Mouse (Mus musculus): ENCODE results near the gene Per1. TPM values are rescaled to one million over a fixed set of nuclear protein-coding genes. Genes with fewer than 3 reads are reported as not detected.

Gene Per1
- total and polyA plus RNA-seq, 2 experiments from 2014 or later: 15.4 to 28.5 TPM

DNA sequence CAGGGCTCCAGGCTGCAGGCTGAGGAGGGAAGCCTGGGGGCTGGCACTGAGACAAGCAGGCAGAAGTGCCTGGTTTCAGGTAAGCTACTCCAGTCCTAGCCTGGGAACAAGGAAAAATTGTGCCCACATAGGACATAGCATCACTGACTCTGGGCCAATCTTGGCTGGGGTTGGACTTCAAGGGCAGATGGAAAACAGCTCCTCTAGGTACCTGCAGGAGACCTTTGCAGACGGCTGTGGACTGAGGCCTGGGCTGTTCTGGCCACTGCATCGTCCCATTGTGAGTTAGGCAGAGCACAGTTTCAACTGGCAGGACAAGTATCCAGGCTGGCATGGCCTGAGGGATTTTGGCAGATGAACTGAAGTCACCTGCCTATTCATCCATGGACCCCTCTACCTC is 10.8 kb downstream of the Per1 start:
- Histone ChIP-seq H3K4me2 (ENCODE audit: low read depth, low read length, poor library complexity, severe bottlenecking) (no peak overlapping the region), H3K4me1 (ENCODE audit: insufficient read depth, low read length) (no peaks in the 10 kb centered on the region), H3K27me3 (ENCODE audit: insufficient read depth, low read length) (no peaks in the 10 kb centered on the region), H3K27ac (ENCODE audit: low read depth, low read length) (no peak overlapping the region), H3K4me3 (ENCODE audit: low read depth, low read length) (no peak overlapping the region), H3K36me3 (ENCODE audit: insufficient read depth, low read length) (peaks cover 79% of the 10 kb centered on the region), H3K9me3 (ENCODE audit: low read length) (no peaks in the 10 kb centered on the region), H3K9ac (replicated peaks; ENCODE audit: low read length, poor library complexity, severe bottlenecking) (no peak overlapping the region)
- no peak for TF ChIP-seq CTCF (IDR thresholded peaks at IDR 0.05)
- no peak for ATAC-seq (ENCODE audit: low FRiP score)
- DNase-seq (ENCODE audit: low spot score): no peak
- WGBS: 76% methylated on average over 2 of the region's 2 CpGs

DNA sequence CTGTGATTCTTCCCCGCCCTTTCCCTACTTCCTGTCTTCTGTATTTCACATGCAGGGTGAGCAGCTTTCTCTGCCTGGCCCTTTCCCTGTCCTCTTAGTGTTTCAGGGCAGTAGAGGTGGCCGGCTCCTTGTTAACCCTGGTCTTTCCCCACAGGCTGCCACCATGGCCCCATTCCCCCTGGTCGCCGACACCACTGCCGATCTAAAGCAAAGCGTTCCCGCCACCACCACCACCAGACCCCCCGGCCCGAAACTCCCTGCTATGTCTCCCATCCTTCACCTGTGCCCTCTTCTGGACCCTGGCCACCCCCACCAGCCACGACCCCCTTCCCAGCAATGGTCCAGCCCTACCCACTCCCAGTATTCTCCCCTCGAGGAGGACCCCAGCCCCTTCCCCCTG is 11.3 kb downstream of the Per1 start:
- H3K4me3 ChIP-seq (ENCODE audit: low read depth, low read length): no peak overlapping the region
- ATAC-seq (ENCODE audit: low FRiP score): no peak
- H3K4me1 ChIP-seq (ENCODE audit: insufficient read depth, low read length): no peaks in the 10 kb centered on the region; the same call in 1 of the 2 replicates
- no peaks in the 10 kb centered on the region for H3K9me3 ChIP-seq (ENCODE audit: low read length)
- 95% methylated on average over 11 of the region's 11 CpGs for WGBS
- H3K27me3 ChIP-seq (ENCODE audit: insufficient read depth, low read length): no peaks in the 10 kb centered on the region
- no peak overlapping the region for H3K4me2 ChIP-seq (ENCODE audit: low read depth, low read length, poor library complexity, severe bottlenecking)
- H3K27ac ChIP-seq (ENCODE audit: low read depth, low read length): no peak overlapping the region
- H3K9ac ChIP-seq (replicated peaks; ENCODE audit: low read length, poor library complexity, severe bottlenecking): no peak overlapping the region
- no peak for TF ChIP-seq CTCF (IDR thresholded peaks at IDR 0.05)
- H3K36me3 ChIP-seq (ENCODE audit: insufficient read depth, low read length): peaks cover 75% of the 10 kb centered on the region
- no peak for DNase-seq (ENCODE audit: low spot score)

DNA sequence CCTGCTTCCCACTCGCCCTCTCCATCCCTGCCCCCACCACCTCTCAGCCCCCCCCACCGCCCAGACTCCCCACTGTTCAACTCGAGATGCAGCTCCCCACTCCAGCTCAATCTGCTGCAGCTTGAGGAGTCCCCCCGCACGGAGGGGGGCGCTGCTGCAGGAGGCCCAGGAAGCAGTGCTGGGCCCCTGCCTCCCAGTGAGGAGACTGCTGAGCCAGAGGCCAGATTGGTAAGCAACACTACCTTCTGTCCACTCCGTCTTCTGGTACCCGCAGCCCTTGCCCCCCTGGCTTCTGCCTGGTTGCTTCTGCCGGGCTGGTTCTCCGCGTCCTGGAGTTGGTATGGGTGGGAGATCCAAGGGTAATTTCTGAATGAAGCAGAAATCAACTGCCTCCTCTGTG is 11.8 kb downstream of the Per1 start:
- ATAC-seq (ENCODE audit: low FRiP score) (no peak), DNase-seq (ENCODE audit: low spot score) (no peak)
- no peak for TF ChIP-seq CTCF (IDR thresholded peaks at IDR 0.05)
- H3K4me2 ChIP-seq (ENCODE audit: low read depth, low read length, poor library complexity, severe bottlenecking): no peak overlapping the region
- no peak overlapping the region for H3K27ac ChIP-seq (ENCODE audit: low read depth, low read length)
- H3K9me3 ChIP-seq (ENCODE audit: low read length): no peaks in the 10 kb centered on the region
- no peak overlapping the region for H3K9ac ChIP-seq (replicated peaks; ENCODE audit: low read length, poor library complexity, severe bottlenecking)
- H3K4me1 ChIP-seq (ENCODE audit: insufficient read depth, low read length): no peaks in the 10 kb centered on the region; the same call in 1 of the 2 replicates
- no peaks in the 10 kb centered on the region for H3K27me3 ChIP-seq (ENCODE audit: insufficient read depth, low read length)
- H3K4me3 ChIP-seq (ENCODE audit: low read depth, low read length): no peak overlapping the region
- peaks cover 71% of the 10 kb centered on the region for H3K36me3 ChIP-seq (ENCODE audit: insufficient read depth, low read length)
- 85% methylated on average over 11 of the region's 11 CpGs for WGBS

DNA sequence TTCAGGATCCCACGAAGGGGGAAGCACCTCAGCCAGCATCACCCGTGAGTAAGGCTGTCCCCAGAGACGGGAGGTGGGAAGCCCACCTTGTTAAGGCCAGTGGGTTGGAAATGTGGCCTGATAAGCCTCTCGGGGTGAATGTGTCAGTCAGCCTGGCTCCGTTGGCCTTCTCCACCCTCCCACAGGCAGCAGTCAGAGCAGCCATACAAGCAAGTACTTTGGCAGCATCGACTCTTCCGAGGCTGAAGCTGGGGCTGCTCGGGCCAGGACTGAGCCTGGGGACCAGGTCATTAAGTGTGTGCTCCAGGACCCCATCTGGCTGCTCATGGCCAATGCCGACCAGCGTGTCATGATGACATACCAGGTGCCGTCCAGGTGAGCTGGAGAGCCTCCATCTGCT is 12.7 kb downstream of the Per1 start:
- no peak overlapping the region for H3K27ac ChIP-seq (ENCODE audit: low read depth, low read length)
- no peaks in the 10 kb centered on the region for H3K9me3 ChIP-seq (ENCODE audit: low read length)
- no peak for TF ChIP-seq CTCF (IDR thresholded peaks at IDR 0.05)
- H3K4me3 ChIP-seq (ENCODE audit: low read depth, low read length): no peak overlapping the region
- no peaks in the 10 kb centered on the region; the same call in 1 of the 2 replicates for H3K4me1 ChIP-seq (ENCODE audit: insufficient read depth, low read length)
- no peak overlapping the region for H3K4me2 ChIP-seq (ENCODE audit: low read depth, low read length, poor library complexity, severe bottlenecking)
- H3K36me3 ChIP-seq (ENCODE audit: insufficient read depth, low read length): peaks cover 63% of the 10 kb centered on the region
- no peak for DNase-seq (ENCODE audit: low spot score)
- H3K9ac ChIP-seq (replicated peaks; ENCODE audit: low read length, poor library complexity, severe bottlenecking): no peak overlapping the region
- no peak for ATAC-seq (ENCODE audit: low FRiP score)
- 91% methylated on average over 11 of the region's 11 CpGs for WGBS
- no peaks in the 10 kb centered on the region for H3K27me3 ChIP-seq (ENCODE audit: insufficient read depth, low read length)

DNA sequence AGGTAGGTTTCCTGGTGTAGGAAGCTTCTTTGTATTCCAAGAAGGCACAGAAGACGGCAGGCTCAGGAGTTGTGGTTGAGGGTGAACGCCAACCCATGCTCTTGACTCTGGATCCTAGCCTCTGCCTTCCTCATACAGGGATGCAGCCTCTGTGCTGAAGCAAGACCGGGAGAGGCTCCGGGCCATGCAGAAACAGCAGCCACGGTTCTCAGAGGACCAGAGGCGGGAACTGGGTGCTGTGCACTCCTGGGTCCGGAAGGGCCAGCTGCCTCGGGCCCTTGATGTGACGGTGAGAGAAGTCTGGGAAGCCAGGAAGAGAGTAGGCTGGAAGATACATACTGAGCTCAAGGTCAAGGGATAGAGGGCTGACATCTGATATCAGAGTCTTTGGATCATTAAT is 13.2 kb downstream of the Per1 start:
- 91% methylated on average over 9 of the region's 9 CpGs for WGBS
- H3K27me3 ChIP-seq (ENCODE audit: insufficient read depth, low read length): no peaks in the 10 kb centered on the region
- H3K36me3 ChIP-seq (ENCODE audit: insufficient read depth, low read length): peaks cover 58% of the 10 kb centered on the region
- DNase-seq (ENCODE audit: low spot score) (no peak), ATAC-seq (ENCODE audit: low FRiP score) (no peak)
- TF ChIP-seq CTCF (IDR thresholded peaks at IDR 0.05): no peak
- no peaks in the 10 kb centered on the region; the same call in 1 of the 2 replicates for H3K4me1 ChIP-seq (ENCODE audit: insufficient read depth, low read length)
- no peaks in the 10 kb centered on the region for H3K9me3 ChIP-seq (ENCODE audit: low read length)
- H3K4me2 ChIP-seq (ENCODE audit: low read depth, low read length, poor library complexity, severe bottlenecking): no peak overlapping the region
- no peak overlapping the region for H3K4me3 ChIP-seq (ENCODE audit: low read depth, low read length)
- no peak overlapping the region for H3K27ac ChIP-seq (ENCODE audit: low read depth, low read length)
- no peak overlapping the region for H3K9ac ChIP-seq (replicated peaks; ENCODE audit: low read length, poor library complexity, severe bottlenecking)

DNA sequence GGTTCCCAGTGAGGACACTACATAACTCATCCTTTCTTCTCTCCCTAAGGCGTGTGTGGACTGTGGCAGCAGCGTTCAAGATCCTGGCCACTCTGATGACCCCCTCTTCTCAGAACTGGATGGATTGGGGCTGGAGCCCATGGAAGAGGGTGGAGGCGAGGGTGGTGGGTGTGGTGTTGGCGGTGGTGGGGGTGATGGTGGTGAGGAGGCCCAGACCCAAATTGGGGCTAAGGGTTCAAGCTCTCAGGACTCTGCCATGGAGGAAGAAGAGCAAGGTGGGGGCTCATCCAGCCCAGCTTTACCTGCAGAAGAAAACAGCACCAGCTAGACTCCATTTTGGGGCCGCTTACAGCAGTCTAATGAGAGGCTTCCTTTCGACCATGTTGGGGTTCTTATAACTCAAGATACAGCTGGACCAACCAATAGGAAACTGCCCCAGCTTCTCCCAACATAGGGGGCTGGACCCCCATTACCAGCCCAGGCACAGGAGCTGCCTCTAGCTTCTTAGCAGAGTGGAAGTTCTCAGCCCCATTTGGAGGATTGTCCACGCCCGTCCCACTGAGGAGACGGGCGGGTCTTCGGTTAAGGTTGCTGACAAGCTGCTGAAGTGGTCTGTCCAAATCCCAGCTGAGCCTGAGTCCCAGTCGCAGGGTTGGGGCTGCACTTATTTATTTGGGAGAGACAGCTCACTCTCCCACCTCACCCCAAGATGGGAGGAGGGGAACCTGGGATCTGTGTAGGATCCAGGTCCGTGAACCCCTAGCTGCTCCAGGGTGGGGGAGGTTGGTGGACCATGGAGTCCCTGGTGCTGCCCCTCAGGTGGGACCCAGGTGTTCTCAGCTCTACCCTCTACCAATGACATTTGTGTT is 14.2 kb downstream of the Per1 start:
- TF ChIP-seq CTCF (IDR thresholded peaks at IDR 0.05): no peak
- WGBS: 79% methylated on average over 13 of the region's 13 CpGs
- Histone ChIP-seq H3K4me1 (ENCODE audit: insufficient read depth, low read length) (no peaks in the 10 kb centered on the region; the same call in 1 of the 2 replicates), H3K9me3 (ENCODE audit: low read length) (no peaks in the 10 kb centered on the region), H3K4me2 (ENCODE audit: low read depth, low read length, poor library complexity, severe bottlenecking) (no peak overlapping the region), H3K4me3 (ENCODE audit: low read depth, low read length) (no peak overlapping the region), H3K9ac (replicated peaks; ENCODE audit: low read length, poor library complexity, severe bottlenecking) (no peak overlapping the region), H3K36me3 (ENCODE audit: insufficient read depth, low read length) (peaks cover 47% of the 10 kb centered on the region), H3K27ac (ENCODE audit: low read depth, low read length) (no peak overlapping the region), H3K27me3 (ENCODE audit: insufficient read depth, low read length) (no peaks in the 10 kb centered on the region)
- ATAC-seq (ENCODE audit: low FRiP score): peak; percentile 5; the same call in 1 of the 2 replicates
- DNase-seq (ENCODE audit: low spot score): no peak
